Mouse (Mus musculus) right cerebral cortex, postnatal 36 days (tissue): ENCODE data around the gene Aar2.

ENCODE experiments used
- DNase-seq, 2 experiments: peaks; one replicate each; pipeline ENCODE4 v3.0.0; 2022; ENCODE audit warnings: low spot score in 2 of 2, mixed read lengths in 1 of 2

Aar2 gene

DNA sequence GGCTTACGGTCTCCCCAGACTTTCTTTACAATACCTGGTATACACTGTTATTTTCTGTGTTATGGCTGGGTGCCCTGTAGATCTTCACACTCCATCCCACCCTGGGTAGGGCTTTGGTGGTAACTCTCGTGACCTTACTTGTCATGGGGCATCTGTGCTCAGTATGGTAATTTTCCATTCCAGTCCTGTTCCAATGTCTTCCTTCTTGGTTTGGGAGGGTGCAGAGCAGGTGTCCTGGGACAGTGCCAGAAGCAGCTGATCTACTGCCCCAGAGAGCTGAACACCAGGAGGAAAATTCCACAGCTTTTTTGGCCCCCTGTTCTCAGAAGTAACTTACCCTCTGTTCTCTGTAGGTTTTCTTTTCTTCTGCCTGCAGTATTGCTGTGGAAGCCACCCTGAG, 19.1 kb downstream of the Aar2 start:
- no peak for DNase-seq

DNA sequence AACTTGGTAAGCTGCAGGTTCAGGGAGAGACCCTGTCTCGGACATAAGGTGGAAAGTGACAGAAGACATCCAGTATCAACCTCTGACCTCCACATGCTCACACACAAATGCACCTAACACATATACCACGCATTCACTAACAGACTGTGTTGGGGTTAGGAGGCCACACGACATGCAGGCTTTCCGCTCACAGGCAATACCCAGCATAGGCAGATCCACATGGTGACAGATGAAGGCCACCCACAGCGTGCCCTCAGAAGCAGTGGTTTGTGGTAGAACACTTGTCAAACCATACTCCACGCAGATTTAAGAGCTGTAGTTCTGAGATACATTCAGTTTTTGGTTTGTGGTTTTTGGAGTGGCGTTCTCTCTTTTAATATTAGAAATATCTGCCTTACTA, 21.3 kb downstream of the Aar2 start:
- no peak for DNase-seq

DNA sequence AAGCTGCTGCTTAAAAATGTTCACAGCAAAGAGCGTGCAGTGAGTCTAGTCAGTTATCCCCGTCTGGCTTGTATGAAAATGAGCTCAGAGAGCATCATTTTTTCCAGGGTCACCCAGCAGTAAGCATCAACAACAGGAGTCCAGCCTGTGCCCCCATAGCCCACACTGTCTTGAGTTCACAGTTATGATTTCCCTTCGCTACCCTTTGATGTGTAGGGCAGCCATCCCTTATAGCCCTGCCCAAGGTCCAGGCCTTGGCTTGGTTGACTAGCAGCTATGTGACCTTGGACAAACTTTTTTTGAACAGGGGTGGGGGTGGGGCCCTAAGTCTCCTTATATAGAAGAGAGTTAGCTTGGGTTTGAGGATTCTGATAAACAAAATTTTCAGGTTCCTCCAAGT, 21.9 kb downstream of the Aar2 start:
- no peak for DNase-seq

DNA sequence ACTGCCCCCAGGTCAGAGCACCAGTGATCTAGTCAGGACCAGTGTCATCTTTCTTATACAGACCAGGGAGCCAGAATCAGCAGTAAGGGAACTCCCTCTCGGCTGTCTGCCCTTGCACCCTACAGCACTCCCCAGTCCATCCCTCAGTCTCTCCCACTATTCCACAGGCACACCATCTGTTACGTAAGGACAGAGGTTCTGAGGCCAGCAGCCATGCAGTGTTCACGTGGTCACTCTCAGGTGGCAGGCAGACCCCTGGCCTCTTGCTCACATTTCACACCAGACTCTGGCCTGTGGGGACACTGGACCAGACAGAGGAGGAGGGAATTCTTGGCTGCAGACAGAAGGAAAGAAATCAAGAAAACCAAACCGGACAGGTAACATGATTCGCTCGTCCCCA, 24.1 kb downstream of the Aar2 start:
- no peak for DNase-seq

DNA sequence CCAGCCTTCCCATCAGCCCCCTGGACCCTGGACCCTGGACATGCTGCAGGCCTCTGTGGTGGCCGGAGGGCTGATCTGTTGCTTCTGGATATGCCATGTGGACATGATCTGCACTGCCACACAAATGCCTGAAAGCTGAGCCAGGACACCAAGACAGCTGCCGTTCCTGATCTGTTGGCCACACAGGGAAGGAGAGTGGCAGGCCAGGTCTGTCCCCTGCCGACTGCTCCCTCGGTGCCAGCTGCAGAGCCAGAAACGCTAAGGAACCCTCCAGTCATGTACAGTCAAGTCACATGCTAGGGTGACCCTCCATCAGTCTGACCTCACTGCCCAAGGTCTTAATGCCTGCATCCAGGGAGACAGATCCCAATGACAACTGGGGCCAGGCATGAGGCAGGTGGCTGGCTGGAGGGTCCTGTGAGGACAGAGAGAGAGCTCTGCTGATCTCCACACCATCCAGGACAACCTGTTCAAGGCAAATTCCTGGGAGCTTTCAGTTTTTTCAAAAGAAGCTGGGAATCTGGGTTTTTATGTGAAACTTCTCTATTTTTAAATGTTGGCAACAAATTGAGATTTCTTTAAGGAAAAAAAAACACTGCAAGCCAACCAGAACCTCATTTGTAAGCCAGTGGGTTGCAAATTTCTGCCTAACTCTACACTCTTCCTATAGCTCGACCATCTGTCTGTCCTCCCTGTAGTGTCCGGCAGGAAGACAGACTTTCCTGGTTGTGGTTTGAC, 29.6 kb downstream of the Aar2 start:
- no peak for DNase-seq

DNA sequence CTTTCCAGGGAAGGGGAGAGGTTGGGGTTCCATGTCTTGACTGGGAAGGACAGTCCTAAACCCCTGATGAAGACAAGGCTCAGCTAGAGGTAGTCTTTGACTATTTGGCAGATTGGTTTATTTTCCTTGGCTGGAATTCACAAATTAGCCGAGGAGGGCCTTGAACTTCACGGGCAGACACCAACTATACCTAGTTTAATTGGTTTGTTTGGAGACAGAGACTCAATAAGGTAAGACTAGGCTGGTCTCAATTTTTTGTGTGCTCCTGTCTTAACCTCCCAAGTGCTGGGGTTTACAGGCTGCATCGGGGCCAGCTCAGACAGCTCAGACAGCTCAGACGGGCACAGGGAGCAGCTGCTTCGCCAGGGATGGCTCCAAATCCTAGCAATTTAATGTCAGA, 33.1 kb downstream of the Aar2 start:
- no peak for DNase-seq

DNA sequence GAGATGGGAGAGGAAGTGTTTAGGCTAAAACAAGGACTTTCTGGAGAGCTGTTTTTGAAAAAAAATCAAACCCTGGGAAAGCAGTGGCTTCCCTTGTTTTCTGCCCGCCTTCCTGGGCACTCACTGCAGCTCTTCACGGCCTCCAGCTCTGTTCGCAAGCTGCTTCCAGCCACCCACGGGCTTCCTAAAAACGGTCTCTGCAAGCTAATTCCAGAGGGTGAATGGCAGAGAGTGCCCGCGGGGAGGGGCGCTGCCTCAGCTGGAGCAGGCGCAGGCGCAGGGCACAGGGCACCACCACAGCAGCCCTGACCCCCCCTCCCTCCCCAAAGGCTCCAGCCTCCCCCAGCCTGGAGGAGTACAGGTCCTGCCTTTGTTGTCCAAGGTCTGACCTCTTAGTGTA, 33.9 kb downstream of the Aar2 start:
- DNase-seq, result peak; percentile 92 to 93

DNA sequence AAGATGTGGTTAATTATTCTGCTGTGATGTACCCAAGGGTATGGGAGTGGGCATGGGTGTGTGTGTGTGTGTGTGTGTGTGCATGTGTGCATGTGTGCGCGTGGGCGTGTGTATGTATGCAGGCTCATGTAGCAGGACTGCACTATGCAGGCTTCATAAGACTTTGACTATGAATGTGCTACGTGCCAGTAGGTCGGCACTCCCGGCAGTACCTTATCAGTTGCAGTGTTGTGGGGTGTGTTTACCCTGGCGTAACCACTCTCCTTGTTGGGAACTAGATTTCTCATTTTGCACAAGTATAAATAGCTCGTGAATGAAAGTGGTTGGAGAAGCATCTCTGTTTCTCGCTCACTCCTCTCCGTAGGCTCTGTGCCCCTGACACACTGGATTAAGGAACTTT, 35.5 kb downstream of the Aar2 start:
- DNase-seq, result no peak

DNA sequence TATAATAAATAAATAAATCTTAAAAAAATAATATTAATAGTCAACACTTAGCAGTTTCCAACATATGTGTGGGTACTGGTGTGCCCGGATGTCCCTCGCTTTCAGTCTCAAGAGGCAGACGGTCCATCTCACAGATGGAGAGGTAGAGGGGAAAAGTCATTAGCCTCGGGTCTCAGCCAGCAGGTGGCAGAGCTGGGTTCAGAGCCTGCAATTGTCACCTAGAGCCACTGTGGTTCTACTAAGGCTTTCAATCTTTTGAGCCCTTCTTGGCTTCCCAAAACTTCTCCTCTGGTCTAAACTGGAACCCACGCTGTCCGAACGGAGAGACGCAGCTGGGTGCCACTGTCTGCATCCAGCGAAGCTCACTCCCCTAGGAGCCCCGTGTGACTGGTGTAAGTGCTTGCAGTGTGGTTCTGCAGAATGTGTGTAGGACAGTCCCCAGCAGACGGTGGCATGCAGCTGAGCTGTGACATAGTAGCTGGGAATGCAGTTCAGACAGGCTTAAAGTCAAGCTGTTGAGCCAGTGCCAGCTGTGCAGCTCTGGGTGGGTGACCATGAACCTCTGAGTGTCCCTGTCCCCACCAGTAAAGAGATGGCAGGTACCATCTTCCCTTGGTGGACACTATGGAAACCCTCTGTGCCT, 36.9 kb downstream of the Aar2 start:
- no peak for DNase-seq

DNA sequence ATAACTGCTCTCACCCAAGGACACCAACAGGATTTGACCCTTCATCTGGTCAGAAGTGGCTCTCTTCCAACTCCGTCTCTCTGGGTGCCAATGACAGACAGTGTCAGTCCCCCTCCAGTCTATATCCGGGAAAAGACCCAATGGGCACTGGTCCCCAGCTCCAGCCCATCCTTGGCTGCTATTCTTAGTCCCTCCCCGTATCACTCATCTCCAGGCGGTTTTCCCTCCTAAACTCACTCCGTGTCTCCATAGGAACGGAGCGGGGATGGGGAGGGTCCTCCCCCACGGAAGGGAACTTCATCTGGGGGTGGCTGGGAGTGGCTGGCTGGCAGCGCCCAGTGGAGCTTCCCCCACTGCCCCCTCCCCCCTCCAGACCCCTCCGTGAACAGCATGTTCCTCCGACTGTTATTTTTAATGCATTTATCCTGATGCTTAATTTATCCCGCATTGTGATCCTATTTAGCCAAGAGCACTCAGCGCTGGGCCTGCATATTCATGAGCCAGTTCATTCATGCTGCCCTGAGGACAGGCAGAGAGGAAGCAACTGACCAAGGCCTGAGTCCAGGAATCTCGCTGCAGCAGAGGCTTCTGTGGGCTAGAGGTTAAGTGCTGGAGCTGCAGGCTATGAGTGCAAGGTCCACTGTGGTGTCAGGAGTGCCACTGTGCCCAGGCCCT, 37.5 kb downstream of the Aar2 start:
- DNase-seq, result peak; percentile 49 to 52

DNA sequence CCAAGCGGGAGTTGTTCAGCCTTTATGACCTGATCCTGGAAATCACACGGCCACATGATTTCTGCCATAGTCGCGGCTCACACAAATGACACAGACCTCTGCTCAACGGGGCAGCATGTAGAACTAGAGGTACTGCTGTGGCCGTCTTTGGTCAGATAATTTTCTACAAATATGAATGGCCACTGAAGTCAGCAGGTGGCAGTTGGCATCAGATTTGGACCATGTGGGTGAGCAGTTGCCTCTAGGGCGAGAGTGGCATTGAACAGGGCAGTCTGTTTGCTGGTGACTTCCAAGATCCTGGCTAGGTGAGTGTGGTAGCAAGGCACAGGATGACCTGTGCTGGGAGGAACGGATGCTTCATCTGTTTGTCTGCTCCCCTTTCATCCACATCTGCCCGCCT, 42.1 kb downstream of the Aar2 start:
- no peak for DNase-seq

DNA sequence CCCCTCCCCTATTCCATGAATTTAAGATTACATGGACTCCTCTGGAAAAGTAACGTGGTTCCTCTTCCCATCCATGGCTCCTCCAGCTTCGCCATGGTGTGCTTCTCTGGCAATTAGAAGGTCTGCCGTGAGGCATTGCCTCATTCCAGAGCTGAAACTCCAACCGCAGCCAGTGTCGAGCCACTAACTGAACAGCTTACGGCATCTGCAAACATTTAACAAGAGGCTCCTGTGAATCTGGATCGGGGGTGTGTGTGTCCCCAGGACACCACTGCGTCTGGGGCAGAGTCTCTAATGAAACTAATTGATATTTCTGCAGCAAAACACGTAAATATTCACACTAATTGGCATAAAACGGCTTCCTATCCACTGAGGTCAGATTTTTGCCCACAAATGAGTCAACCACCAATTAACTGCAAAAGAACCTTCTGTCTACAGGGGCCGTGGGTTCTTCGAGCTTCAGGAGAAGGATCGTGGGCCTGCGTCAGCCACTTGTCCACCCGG, 47.7 kb downstream of the Aar2 start:
- no peak for DNase-seq

DNA sequence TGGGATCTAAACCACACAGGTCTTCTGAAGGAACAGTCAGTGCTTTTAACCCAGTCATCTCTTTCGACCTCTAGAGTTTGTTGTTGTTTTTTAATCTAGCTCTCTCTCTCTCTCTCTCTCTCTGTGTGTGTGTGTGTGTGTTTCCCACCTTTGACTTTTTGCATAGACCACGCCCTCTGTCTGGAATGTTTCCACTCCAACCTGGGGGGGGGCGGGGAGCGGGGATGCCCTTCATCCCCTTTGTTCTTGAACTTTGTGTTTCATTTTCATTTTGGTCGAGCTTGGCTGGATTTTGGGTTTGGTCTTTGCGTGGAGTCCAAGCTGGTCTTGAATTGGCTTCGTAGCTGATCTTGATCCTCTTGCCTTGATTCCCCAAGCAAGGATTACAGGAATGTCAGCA, 55.2 kb downstream of the Aar2 start:
- DNase-seq, result no peak

DNA sequence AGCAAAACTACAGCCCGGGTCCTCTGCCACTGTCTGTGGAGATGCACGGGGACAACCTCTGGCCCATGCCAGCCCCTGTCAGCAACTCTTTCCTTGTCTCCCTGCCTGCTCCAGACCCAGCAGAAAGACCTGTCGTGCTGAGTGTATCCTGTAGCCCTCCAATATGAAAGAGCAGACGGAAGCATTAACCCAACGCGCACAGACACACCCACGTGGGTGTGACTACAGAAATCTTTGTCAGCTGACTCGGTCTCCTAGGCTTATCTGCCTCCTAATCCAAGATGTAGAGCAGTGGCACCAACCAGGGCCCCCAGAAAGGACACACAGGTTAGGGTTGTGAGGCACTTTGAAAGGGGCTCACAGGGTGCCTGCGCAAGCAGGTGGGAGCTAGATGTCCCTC, 56.3 kb downstream of the Aar2 start:
- no peak for DNase-seq

DNA sequence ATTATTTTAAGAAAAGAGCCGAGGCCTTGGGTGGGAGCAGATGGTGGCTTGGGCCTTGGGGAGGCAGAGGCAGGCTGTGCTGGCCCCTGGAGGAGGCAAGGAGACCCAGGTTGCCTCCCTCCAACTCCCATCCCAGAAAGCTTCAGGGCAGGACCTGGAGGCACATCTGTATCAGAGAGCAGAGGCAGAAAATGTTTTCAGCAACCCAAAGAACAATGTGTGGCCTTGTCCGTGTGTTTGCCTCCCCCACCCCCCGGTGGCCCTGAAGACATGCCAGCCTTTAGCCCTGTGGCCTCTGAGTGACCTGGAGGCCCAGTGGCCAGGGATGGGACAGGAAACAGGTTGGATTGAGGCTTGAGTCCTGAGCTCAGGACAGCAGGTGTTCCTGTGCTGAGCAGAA, 57.8 kb downstream of the Aar2 start:
- DNase-seq, result no peak

DNA sequence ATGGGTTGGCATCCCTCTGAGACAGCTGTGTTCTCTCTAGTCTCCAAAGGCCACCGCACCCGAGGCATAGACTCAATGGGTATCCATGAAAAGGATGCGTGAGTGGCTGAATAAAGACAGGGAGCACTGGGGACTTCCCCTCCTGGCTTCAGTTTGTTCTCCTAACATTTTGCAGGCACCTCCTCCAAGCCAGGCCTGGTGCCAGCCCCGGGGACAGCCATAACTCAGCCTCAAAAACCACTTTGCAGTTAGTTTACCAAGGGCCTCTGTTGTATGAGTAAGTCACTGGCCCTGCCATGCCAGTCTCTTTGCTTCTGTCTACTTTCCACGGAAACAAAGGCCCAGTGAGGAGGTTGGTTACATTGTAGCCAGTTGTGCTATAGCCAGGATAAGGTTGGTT, 58.6 kb downstream of the Aar2 start:
- no peak for DNase-seq

DNA sequence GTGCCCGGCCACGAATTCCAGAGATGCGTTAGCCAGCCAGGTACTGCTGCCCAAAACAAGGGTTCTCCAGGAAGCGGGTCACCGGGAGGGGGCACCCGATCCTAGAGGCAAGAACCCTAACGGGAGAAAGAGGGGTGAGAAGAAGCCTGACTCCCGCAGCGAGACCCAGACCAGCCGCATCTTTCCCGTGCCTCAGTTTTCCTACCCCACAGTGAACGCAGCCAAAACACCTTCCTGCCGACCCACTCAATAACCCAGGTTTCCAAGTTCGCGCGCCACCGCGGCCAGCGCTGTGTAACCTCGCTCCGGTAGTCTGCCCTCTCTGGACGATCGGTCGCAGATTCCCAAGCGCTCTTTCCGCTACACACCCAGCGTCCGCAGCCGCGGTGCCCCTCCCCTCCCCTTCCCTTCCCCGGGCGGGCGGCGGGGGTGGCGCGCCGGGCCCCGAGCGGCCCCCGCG, 65.7 kb downstream of the Aar2 start:
- peak; percentile 68 to 72 for DNase-seq

DNA sequence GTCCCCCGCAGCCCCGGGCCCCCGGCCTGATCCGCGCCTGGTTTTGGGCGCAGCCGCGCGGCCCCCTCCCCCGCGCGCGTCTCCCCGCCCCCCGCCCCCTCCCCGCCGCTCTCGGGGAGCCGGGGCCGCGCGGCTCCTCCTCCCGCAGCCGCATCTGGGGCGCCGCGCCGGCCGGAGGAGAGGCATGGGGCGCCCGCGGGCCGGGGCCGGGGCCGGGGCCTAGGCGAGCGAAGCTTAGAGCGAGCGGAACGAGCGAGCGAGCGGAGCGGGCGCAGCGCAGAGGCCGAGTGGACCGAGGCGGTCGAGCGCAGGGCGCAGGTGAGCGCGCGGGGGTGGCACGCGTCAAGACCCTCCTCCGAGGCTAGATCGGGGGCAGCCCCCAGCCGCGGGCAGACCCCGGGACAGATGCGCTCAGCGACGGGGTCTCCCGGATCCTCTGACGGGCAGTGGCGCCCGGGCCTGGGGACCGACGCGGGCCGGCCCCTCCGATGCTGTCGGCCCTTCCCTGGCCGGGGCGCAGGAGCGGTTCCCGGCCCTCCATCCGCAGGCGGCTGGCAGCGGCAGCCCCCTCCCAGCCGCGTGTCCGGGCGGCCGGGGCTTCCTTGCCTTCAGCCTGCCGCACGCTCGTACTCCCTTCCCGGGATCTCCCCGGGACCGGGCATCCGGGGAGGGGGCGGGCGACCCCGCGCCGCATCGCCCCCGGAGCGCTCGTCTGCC, 66.3 kb downstream of the Aar2 start, which contains the start of gene Dlgap4:
Gene Dlgap4, plus strand, starts transcription at position 165 of the 717 bp plus-strand sequence.
- DNase-seq, result no peak

DNA sequence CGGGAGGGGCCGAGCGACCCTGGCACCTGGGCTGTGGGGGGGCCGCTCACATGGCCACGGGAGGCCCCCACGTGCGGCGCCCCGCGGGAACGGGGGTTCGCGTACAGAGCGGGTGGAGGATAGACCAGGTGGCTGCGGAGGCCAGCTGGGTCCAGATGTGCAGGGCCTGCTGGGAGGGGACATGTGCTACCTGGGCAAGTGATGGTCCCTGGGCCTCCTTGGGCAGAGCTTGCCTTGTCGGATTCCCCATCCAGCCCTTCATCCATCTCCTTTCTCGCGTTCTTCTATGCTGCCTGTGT, 66.8 kb downstream of the Aar2 start:
- no peak for DNase-seq

DNA sequence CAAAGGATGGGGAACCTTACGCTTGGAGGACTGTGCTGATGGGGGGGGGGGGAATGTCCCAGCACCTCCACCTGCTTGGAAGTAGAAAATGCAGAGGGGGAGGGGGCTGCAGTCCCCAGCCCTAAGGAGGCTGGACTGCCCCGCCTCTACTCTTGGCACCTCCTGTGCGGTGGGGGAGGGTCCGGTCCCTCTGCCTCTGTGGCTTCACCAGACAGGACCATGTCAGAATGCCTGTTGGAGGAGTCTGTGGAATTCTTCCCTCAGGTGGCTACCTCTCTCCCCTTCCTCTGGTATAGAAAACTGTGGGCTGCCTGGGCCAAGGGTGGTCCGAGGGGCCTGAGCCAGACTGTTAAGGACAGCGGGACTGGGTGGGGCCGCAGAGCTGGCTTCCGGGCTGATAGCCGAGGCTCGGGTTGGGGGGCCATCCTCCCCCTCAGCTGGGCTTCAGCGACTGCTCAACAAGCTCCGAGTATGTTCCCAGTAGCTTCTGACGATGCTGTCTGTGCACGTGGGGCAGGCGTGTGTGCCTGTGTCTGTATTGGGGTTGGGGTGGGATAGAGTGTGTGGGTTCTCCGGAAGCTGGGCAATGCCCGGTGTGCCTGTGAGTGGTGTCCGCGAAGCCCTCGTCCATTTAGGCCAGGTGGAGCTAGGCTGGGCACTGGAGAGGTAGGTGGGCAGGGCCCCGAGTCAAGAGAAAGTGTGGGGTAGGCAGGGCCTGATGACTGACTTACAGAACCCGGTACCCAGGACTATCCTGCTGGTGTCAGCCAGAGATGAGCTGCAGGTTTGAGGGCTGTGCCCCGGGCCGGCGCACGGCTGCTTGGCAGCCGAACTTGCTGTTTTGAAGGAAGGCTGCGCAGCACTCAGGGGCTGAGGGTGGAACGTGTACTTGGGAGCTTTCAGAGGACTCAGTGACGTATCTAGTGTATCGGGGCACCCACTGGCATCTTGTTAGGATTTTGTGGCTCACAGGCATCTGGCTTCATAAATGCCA, 67.6 kb downstream of the Aar2 start:
- peak in 1 of 2 experiments; percentile 30 for DNase-seq

DNA sequence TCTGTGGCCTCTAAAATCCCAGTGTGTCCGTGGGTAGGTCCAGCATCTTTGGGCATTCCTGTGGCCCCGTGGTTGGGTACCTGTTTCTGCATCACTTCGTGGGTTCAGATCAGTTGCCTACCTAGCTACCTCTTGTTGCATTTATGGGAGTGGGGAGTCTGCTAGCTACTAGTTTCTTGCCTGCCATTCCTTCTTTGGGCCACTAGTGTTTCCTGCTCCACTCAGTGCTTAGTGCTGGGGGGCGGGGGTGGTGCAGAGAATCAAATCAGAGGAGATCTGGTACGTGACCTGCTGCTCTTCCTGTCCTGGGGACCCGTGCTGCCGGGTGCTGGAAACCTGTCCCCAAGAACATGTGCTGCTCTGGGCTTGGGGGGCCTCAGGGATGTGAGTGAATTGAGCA, 69.1 kb downstream of the Aar2 start:
- DNase-seq, result no peak
